Mouse (Mus musculus): ENCODE data around the gene Kif6.

Kif6 gene

GRCm38 (mm10) chr17:49788187-49788974 is 173.4 kb downstream of the Kif6 start:
- no peak for DNase-seq (ENCODE audit: low spot score)

- DNase-seq (ENCODE audit: low spot score), result no peak
Observed at GRCm38 (mm10) chr17:49791546-49791945, 176.6 kb downstream of the Kif6 start.

- DNase-seq (ENCODE audit: low spot score), result no peak
Observed at GRCm38 (mm10) chr17:49792217-49792743, 177.3 kb downstream of the Kif6 start.

GRCm38 (mm10) chr17:49792946-49793345 is 178.0 kb downstream of the Kif6 start:
- DNase-seq (ENCODE audit: low spot score), result peak; percentile 26

GRCm38 (mm10) chr17:49793965-49794364 is 179.0 kb downstream of the Kif6 start:
- no peak for DNase-seq (ENCODE audit: low spot score)

- no peak for DNase-seq (ENCODE audit: low spot score)
Observed at GRCm38 (mm10) chr17:49795241-49795640, 180.3 kb downstream of the Kif6 start.

- DNase-seq (ENCODE audit: low spot score), result no peak
Observed at GRCm38 (mm10) chr17:49796116-49796515, 181.2 kb downstream of the Kif6 start.

- DNase-seq (ENCODE audit: low spot score), result peak; percentile 98
Observed at GRCm38 (mm10) chr17:49799168-49799567, 184.2 kb downstream of the Kif6 start.

- DNase-seq (ENCODE audit: low spot score), result peak; percentile 19
Observed at GRCm38 (mm10) chr17:49800157-49800556, 185.2 kb downstream of the Kif6 start.

GRCm38 (mm10) chr17:49807461-49807860 is 192.5 kb downstream of the Kif6 start:
- no peak for DNase-seq (ENCODE audit: low spot score)

- no peak for DNase-seq (ENCODE audit: low spot score)
Observed at GRCm38 (mm10) chr17:49808712-49809343, 193.9 kb downstream of the Kif6 start.

GRCm38 (mm10) chr17:49813893-49814640 is 199.1 kb downstream of the Kif6 start:
- DNase-seq (ENCODE audit: low spot score), result no peak

GRCm38 (mm10) chr17:49816067-49816565 is 201.2 kb downstream of the Kif6 start:
- no peak for DNase-seq (ENCODE audit: low spot score)

GRCm38 (mm10) chr17:49816703-49817102 is 201.8 kb downstream of the Kif6 start:
- no peak for DNase-seq (ENCODE audit: low spot score)

GRCm38 (mm10) chr17:49820203-49820602 is 205.3 kb downstream of the Kif6 start:
- DNase-seq (ENCODE audit: low spot score), result no peak

GRCm38 (mm10) chr17:49824142-49824840 is 209.4 kb downstream of the Kif6 start:
- peak; percentile 55 for DNase-seq (ENCODE audit: low spot score)

- no peak for DNase-seq (ENCODE audit: low spot score)
Observed at GRCm38 (mm10) chr17:49824841-49825450, 210.0 kb downstream of the Kif6 start.

GRCm38 (mm10) chr17:49825831-49826230 is 210.9 kb downstream of the Kif6 start:
- no peak for DNase-seq (ENCODE audit: low spot score)

GRCm38 (mm10) chr17:49831745-49832144 is 216.8 kb downstream of the Kif6 start:
- no peak for DNase-seq (ENCODE audit: low spot score)

GRCm38 (mm10) chr17:49834044-49834545 is 219.2 kb downstream of the Kif6 start:
- DNase-seq (ENCODE audit: low spot score), result no peak

GRCm38 (mm10) chr17:49837417-49837816 is 222.5 kb downstream of the Kif6 start:
- DNase-seq (ENCODE audit: low spot score), result no peak

Measured in adipocyte (in vitro differentiated cells).